Mouse (Mus musculus) megakaryocyte progenitor cell, adult 5-6 weeks (primary cell): ENCODE data around the gene Ift88. TPM values are rescaled to one million over a fixed set of nuclear protein-coding genes. Genes with fewer than 3 reads are reported as not detected.

Source experiments
- ATAC-seq: replicated peaks from 2 replicates; pipeline ENCODE4 v1.8.0; 2016; ENCODE audit warnings: mild to moderate bottlenecking, moderate TSS enrichment, inconsistent platforms; ENCODE audit not compliant: poor library complexity
- total RNA-seq, 2 experiments: library from RNA; stranded (forward) in 1 of 2; stranded (reverse) in 1 of 2; fragments of 157-497, 149-512 nt in 1 of 2; fragments of 200-1000 nt in 1 of 2; gene quantifications; 2 replicates each; pipeline versions ENCODE4 v1.2.3 to v1.2.4; 2015 to 2017

Gene Ift88
- total RNA-seq, 2 experiments from 2014 or later, result 6.6 to 8.6 TPM

GRCm38 (mm10) chr14:57529786-57530515 lies 106.1 kb downstream of the Ift88 start:
- no peak for ATAC-seq

DNA sequence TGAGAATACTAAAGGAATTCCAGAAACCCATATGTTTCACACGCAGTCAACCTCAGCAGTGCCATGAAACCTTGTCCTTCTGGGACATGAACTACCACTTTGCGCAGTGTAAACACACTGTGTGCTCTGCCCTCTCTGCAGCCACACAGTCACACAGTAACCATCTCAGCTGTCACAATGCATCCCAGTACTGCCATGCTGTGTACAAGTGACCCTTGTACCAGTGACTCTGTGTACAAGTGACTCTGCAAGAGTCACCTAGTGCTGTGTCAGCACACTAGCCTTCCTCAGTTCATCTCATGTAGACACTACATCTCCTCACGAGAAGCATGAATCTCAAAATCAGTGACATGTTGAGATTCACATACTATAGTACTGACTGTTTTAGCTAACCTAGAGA lies 108.7 kb downstream of the Ift88 start:
- no peak for ATAC-seq

DNA sequence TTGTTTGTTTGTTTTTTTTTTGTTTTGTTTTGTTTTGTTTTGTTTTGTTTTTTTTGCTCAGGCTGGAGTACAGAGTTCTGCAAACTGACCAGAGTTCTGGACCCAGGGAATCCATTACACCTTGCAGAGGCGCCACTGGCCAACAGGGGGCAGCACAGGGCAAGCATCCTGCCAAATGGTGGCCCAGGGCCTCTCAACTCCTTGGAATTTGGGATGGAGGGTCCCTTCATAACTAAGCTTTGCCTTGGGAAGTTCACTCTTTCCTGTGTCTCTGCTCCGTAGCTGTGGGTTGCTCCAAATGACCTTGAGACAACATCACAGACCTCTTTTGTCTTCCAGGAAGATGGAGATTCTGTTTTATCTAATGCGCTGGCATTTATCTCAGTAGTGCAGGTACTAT lies 109.4 kb downstream of the Ift88 start:
- ATAC-seq, result peak; percentile 42

DNA sequence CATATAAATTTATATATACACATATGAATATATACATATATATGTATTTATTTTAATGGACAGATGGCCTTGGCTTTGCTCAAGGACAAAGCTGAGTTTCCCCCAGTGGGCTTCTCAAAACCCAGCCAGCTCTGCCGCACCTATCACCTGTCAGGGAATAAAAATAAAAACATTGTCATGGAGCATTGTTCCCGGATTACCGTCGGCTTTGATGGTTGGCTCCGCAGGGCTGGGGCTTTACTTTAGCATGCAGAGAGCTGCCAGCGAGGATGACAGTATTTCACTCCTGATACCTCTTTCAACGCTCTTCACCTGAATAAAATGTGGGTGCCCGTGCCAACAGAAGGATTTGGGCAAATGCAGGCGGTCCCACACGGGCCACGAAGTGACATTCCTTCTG lies 110.0 kb downstream of the Ift88 start:
- ATAC-seq, result no peak

DNA sequence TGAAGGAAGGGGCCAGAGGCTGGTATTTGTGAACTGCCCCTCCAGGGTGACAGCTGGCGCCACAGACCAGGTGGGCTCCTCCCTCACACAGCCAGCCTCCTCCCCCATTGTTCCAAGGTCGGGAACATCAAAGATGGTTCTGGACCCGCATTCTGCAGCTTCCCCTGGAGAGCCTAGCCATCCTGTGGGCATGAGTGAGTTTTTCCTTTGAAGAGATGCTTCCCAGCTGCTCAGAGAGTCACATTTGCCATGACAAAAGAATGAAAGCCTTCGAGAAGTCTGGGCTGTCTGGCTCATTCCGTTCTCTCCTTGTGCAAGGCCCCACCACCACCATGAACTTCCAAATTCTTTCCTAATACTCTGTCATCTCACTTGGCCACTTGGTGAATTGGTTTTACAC lies 110.5 kb downstream of the Ift88 start:
- no peak for ATAC-seq

DNA sequence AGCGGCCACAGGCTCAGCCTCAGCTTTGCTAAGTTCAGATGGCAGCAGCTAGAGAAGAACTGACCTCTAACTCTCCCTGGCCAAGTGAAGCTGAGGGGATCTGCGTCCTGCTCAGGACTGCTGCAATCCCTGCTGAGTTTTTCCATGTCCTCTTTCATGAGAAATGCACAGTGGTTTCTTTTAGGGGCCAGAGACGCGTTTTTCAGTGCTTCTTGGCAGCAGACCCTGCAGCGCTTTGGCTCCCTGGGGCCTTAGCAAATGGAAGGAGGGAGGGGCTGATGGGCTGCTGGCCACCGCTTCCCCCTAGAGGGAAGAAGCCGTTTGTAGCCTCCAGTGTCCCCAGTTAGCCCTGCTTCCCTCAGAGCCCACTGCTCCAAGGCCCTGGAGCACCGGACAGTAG lies 111.1 kb downstream of the Ift88 start:
- no peak for ATAC-seq

- ATAC-seq, result no peak
These were observed 111.8 kb downstream of the Ift88 start for GRCm38 (mm10) chr14:57535646-57536045.

GRCm38 (mm10) chr14:57536820-57537219 lies 113.0 kb downstream of the Ift88 start:
- ATAC-seq, result no peak

DNA sequence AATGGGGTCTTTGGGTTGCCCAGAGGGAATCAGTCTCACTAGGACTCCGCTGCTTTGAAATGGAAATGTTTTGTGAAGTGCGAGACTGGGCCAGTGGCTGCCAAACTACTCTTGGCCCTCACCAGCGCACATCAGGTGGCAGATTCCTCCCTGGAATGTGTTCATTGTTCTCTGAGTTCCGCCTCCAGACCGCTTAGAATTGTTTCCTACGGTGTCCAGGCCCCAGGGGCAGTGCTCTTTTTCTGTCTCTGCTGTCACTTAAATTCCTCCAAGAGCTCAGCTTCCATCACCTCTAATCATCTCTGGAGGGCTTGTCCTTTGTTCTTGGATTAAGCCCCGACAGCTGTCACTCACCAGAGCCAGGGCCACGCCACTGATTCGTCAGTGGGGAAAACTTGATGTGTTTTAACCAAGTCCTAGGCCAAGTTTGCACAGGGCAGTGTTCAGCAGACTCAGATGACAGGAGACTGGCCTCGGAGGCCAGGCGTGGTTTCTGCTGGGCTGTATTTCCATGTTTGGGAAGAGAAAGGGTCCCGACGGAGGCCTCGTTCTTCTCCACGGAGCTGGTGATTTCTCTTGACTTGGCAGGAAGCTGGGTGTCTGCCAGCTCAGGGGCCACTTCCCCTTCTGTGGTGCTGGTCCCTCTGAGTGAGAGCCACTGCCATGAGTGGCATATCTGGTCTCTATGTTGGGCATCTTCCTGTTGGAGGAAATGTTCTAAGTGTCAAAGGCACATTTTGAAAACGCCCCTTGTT lies 113.6 kb downstream of the Ift88 start:
- peak; percentile 82 for ATAC-seq

GRCm38 (mm10) chr14:57540683-57541082 lies 116.8 kb downstream of the Ift88 start:
- ATAC-seq, result no peak

- ATAC-seq, result peak; percentile 33; the same call in 1 of the 2 replicates
These were observed 118.4 kb downstream of the Ift88 start for GRCm38 (mm10) chr14:57542231-57542630.

- ATAC-seq, result peak; percentile 63
These were observed 119.7 kb downstream of the Ift88 start for GRCm38 (mm10) chr14:57543420-57544039.

DNA sequence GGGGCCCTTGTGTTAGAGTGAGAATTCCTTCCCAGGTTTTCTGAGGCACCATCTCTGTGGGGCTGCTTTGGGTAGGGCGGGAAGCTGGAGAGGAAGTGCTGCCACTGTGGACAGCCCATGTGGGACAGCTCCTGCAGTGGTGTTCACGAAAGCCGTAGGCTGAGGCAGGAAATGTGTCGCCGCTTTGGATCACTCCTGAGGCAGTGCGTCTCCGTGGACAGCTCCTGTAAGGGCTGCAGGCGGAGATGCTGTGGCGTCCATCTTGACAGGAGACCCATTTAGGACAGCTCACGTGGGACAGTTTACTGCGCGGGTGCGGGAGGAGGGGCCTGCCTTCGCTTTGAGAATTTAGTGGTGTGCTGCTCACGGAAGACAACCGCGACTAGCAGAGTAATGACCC lies 121.7 kb downstream of the Ift88 start:
- ATAC-seq, result no peak

DNA sequence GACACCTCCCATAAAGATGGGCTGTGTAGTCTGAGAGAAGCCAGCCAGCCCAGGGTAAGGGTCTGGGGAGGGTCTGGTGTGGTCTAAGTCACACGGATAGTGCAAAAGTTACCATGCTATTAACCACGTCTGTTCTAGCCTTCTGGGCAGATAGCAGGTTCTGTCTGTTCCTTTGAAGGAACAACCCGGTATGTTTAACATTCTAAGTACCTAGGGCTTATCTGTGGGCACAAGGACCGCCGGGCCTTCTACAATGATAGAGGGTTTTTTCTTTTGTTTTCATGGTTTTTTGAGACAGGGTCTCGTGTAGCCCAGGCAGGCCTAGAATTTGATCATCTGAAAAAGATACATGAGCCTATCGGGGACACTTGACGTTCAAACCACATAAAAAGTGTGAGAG lies 122.3 kb downstream of the Ift88 start:
- ATAC-seq, result no peak

- peak; percentile 26; the same call in 1 of the 2 replicates for ATAC-seq
These were observed 122.7 kb downstream of the Ift88 start for GRCm38 (mm10) chr14:57546557-57547021.

- ATAC-seq, result no peak
These were observed 123.2 kb downstream of the Ift88 start for GRCm38 (mm10) chr14:57547062-57547461.

DNA sequence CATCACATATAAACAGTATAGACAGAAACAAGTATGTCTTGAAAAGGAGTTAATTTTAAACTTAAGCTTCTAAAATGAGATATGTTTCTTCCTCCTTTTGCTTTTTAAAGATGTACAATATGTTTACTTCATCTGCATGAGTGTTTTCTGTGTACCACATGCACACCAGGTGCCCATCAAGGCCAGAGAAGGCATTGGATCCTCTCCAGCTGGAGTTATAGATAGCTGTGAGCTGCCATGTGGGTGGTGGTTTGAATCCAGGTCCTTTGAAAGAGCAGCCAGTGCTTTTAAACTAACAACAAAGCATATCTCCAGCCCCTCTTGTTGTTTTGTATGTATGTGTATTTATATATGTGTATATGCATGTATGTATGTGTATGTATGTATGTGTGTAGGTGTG lies 129.1 kb downstream of the Ift88 start:
- no peak for ATAC-seq

DNA sequence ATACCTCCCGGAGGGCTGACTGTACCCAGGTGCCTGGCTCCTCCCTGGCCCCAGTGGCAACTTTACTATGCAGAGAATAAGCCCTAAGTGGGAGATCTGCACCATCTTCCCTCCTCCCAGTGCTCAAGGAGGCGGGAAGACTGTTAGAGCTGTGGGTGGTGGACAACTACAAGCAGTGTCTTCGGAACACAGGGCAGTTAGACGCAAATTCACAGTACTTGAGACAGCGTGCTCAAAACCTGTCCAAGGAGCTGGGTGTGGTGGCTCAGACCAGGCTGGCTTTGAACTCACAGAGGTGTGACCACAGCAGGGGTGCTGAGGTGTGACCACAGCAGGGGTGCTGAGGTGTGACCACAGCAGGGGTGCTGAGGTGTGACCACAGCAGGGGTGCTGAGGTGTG lies 130.6 kb downstream of the Ift88 start:
- no peak for ATAC-seq

DNA sequence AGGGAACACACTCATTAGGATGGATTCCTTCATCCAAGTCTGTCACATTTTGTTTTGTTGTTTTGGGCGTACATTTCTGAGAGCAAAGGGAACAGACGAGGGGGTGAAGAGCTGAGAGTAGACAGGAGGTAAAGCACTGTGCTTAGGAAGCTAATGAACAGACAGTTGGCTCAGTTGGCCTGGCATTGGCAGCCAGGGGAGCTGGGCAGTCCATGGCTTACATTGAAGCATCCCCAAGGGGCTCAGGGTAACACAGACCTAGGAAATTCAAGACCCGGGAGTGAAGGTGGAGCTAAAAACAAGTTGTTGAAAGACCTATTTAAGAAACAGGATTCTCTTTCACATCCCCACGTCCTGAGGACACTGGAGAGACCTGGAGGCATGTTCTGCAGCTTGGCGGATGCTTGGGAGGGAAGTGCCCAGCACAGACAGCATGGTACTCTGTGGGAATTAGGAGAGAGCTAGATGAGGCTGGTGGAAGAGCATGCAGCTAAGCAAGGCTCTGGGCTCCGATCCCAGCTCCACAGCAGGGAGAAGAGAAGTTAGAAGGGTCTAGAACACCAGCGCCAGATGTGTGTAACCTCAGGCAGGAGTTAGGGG lies 131.7 kb downstream of the Ift88 start:
- ATAC-seq, result no peak

- no peak for ATAC-seq
These were observed 133.1 kb downstream of the Ift88 start for GRCm38 (mm10) chr14:57556922-57557321.

DNA sequence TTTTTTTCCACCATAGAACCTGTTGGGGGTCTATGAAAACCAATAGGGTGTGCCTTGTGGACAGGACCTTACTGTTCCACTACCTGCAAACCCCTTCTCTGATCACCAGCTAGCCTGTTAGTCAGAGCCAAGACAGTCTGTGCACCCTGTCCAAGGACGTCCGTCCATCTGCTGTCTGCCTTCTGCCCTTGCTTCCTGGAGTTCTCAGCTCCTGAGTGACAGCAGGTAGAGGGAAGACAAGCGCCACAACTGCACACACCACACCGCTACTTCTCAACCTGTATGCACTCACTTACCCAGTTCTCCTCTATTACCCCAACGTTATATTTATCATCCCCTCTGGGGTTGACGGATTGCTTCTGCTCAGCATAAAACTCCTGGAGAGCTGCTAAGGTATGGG lies 141.8 kb downstream of the Ift88 start:
- no peak for ATAC-seq
